Mouse (Mus musculus) left cerebral cortex, adult 18-20 months (tissue): ENCODE results near the gene Gm13723. TPM values are rescaled to one million over a fixed set of nuclear protein-coding genes. Genes with fewer than 3 reads are reported as not detected.

ENCODE experiments used
- DNase-seq, 2 experiments: peaks; one replicate each; pipeline ENCODE4 v3.0.0; 2021 to 2022; ENCODE audit warnings: low spot score in 2 of 2, mixed read lengths in 1 of 2
- long read RNA-seq, 2 experiments: library from polyadenylated mRNA; stranded (forward); transcript quantifications; one replicate each; pipeline ENCODE4 v2.0.0; 2021
- total RNA-seq, 2 experiments: library from RNA; stranded (reverse); gene quantifications; 2 replicates each; pipeline ENCODE4 v1.2.3; 2021

The Gm13723 gene
- not detected for total RNA-seq
- long read RNA-seq, experiment 1 = 0 reads
- long read RNA-seq, experiment 2 = 0 reads

DNA sequence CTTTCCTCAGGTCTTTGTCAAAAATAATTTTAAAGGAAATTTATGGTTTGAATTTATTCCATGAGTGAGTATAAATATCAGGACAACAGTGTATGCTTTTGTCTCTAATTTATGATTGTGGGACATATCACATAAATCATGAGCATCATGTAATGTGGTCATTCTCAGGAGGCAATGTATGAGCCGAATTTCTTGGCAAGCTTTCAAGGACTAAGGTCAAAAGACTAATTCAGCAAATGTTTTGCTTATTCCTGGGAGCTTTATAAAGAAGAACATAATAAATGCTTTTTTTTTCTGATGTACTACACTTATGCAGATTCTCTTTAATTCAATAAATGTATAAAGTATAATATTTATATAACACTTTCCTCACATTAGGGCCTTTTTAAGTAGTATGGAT is at the start of gene Gm13723:
Gene Gm13723 (minus strand): TSS at position 101 of the 400 bp plus-strand sequence.
- DNase-seq = no peak

GRCm38 (mm10) chr2:86905647-86906046 is 31.0 kb upstream of the Gm13723 start:
- peak; percentile 2 to 3 for DNase-seq

GRCm38 (mm10) chr2:86892116-86892515 is 17.5 kb upstream of the Gm13723 start, which contains the start of gene Olfr1097:
Gene Olfr1097 (minus strand): TSS chr2:86892216.
- no peak for DNase-seq

DNA sequence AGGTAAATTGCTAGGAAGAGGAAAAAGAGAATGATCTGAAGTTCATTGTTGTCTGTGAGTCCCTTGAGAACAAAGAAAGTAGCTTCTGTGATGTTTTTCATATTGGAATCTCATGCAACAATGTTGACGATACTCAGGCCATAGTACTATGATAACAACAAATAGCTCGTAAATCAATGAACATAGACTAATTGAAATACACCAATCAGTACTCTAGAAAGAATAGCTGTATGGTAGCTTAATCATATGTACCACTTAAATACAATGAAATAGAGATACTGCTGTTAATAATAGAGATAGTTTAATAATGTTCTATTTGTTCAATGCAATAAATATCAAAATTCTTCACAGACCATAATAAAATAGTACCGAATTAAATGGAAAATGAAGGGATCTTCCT is 23.0 kb downstream of the Gm13723 start, which contains the start of gene Olfr1095:
Gene Olfr1095 (minus strand): TSS at position 101 of the 400 bp plus-strand sequence.
- no peak for DNase-seq

- DNase-seq = no peak
Measured at GRCm38 (mm10) chr2:86824363-86824762, 50.2 kb downstream of the Gm13723 start, which contains the start of gene Olfr1094. Gene Olfr1094 (plus strand): TSS chr2:86824663.

Other genes starting within 250 kb of the Gm13723 start
- gene Olfr1084, start 235.1 kb downstream of the Gm13723 start, total RNA-seq = not detected
- gene Olfr1085, start 212.8 kb downstream of the Gm13723 start, total RNA-seq = not detected
- not detected for gene Olfr1086, start 194.7 kb downstream of the Gm13723 start, total RNA-seq
- not detected for gene Olfr1087, start 176.4 kb downstream of the Gm13723 start, total RNA-seq
- gene Olfr1089, start 141.1 kb downstream of the Gm13723 start, total RNA-seq = not detected
- not detected for gene Olfr1090, start 115.8 kb downstream of the Gm13723 start, total RNA-seq
- gene Olfr1093, start 92.3 kb downstream of the Gm13723 start, total RNA-seq = not detected
- not detected for gene Olfr141, start 64.8 kb downstream of the Gm13723 start, total RNA-seq
- gene Olfr1094, start 50.1 kb downstream of the Gm13723 start, total RNA-seq = not detected
- gene Olfr1095, start 23.1 kb downstream of the Gm13723 start, total RNA-seq = not detected
- gene Olfr1097, start 17.4 kb upstream of the Gm13723 start, total RNA-seq = not detected
- gene Olfr1098, start 49.7 kb upstream of the Gm13723 start, total RNA-seq = not detected
- not detected for gene Olfr1099, start 85.9 kb upstream of the Gm13723 start, total RNA-seq
- not detected for gene Olfr1100, start 105.2 kb upstream of the Gm13723 start, total RNA-seq
- gene Olfr1101, start 116.4 kb upstream of the Gm13723 start, total RNA-seq = not detected
- not detected for gene Olfr1102, start 123.6 kb upstream of the Gm13723 start, total RNA-seq
- gene Olfr1104, start 152.3 kb upstream of the Gm13723 start, total RNA-seq = not detected
- not detected for gene Olfr1105, start 161.7 kb upstream of the Gm13723 start, total RNA-seq
- gene Olfr1106, start 177.5 kb upstream of the Gm13723 start, total RNA-seq = not detected
- not detected for gene Olfr1107, start 201.0 kb upstream of the Gm13723 start, total RNA-seq
- not detected for gene Olfr1109, start 221.2 kb upstream of the Gm13723 start, total RNA-seq
- not detected for gene Olfr259, start 239.8 kb upstream of the Gm13723 start, total RNA-seq